Mouse (Mus musculus): ENCODE measurements around the gene Serpinb11.

DNA sequence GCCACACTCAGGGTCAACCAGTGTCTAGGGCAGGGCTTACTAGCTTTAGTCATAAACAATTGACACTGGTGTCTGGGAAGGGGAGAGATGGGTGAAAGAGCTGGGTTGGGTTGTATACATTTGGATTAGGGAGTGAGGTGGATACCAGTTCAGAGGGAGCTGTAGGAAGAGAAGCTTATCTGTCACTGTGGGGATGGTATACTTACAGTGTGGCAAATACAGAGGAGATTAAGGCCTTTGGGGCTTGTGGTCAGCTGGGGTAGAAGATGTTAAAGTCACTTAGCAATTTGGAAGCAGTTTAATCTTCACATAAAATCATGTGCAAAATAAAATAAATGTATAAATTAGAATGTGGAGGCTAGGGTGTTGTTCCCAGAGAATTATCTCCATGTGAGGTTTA, 17.4 kb downstream of the Serpinb11 start:
- TF ChIP-seq CTCF (IDR thresholded peaks at IDR 0.05; ENCODE audit: control insufficient read depth, insufficient read depth, insufficient read length), result no peak
- no peak for TF ChIP-seq MAX (IDR thresholded peaks at IDR 0.05)
- no peak for TF ChIP-seq USF1 (IDR thresholded peaks at IDR 0.05; ENCODE audit: low read depth)
- no peak for TF ChIP-seq MYOD1 (IDR thresholded peaks at IDR 0.05; ENCODE audit: control insufficient read depth, insufficient read length, low read depth)
- TF ChIP-seq CEBPB (IDR thresholded peaks at IDR 0.05; ENCODE audit: low read depth), result no peak
- no peak for TF ChIP-seq MYOG (IDR thresholded peaks at IDR 0.05; ENCODE audit: control insufficient read depth, extremely low read depth, insufficient read length)
